ENCODE assay signal across 11 mouse cellular contexts in genomic region chr1:125639501-125640253, GRCm38 (mm10). TPM values are rescaled to one million over a fixed set of nuclear protein-coding genes. Genes with fewer than 3 reads are reported as not detected.
DNase-seq lines count a peak whose midpoint lies in the region; ATAC-seq and TF ChIP-seq lines count a peak whose summit lies in the region.
"Had no signal": no experiment of that assay in that cellular context is flagged by ENCODE, and none has a peak within 500 bp of the region (broad histone marks: within the 10 kb centered on the region; RNA-seq: fewer than 3 reads in every experiment).

No protein-coding gene starts in this region.

- no peaks in the 10 kb centered on the region for H3K27me3 ChIP-seq in intestine, embryonic 14.5 days (replicated peaks; ENCODE audit: control insufficient read depth, insufficient read depth, low read length)
- H3K27me3 ChIP-seq in intestine, embryonic 16.5 days (replicated peaks; ENCODE audit: control insufficient read depth, insufficient read depth, low read length) = no peaks in the 10 kb centered on the region
- H3K27me3 ChIP-seq in forebrain, postnatal 0 days (ENCODE audit: insufficient read depth, low read length) = no peaks in the 10 kb centered on the region
- H3K27me3 ChIP-seq: neural tube, embryonic 13.5 days had no signal

- no peak overlapping the region for H3K4me2 ChIP-seq in intestine, embryonic 14.5 days (ENCODE audit: low read length)
- no peak overlapping the region for H3K4me2 ChIP-seq in intestine, embryonic 16.5 days (ENCODE audit: low read depth, low read length)
- no peak overlapping the region for H3K4me2 ChIP-seq in forebrain, postnatal 0 days (ENCODE audit: low read depth)
- H3K4me2 ChIP-seq: neural tube, embryonic 13.5 days had no signal

- H3K4me3 ChIP-seq in intestine, embryonic 14.5 days (ENCODE audit: low read depth, low read length) = no peak overlapping the region
- no peak overlapping the region for H3K4me3 ChIP-seq in intestine, embryonic 16.5 days (ENCODE audit: low read length)
- no peak overlapping the region for H3K4me3 ChIP-seq in forebrain, postnatal 0 days (ENCODE audit: low read depth, low read length)
- H3K4me3 ChIP-seq: neural tube, embryonic 13.5 days had no signal

- no peaks in the 10 kb centered on the region for H3K4me1 ChIP-seq in intestine, embryonic 14.5 days (replicated peaks; ENCODE audit: control insufficient read depth, insufficient read depth, low read length)
- no peaks in the 10 kb centered on the region for H3K4me1 ChIP-seq in intestine, embryonic 16.5 days (ENCODE audit: control insufficient read depth, insufficient read depth, low read length)
- no peaks in the 10 kb centered on the region for H3K4me1 ChIP-seq in forebrain, postnatal 0 days (ENCODE audit: insufficient read depth)

- no peak for TF ChIP-seq CTCF in forebrain, postnatal 0 days (IDR thresholded peaks at IDR 0.05; ENCODE audit: low read depth)

- H3K9me3 ChIP-seq in intestine, embryonic 14.5 days (ENCODE audit: control insufficient read depth, low read length) = no peaks in the 10 kb centered on the region
- H3K9me3 ChIP-seq in intestine, embryonic 16.5 days (ENCODE audit: control insufficient read depth, low read length) = no peaks in the 10 kb centered on the region
- H3K9me3 ChIP-seq in forebrain, postnatal 0 days (ENCODE audit: low read length) = no peaks in the 10 kb centered on the region
- H3K9me3 ChIP-seq: neural tube, embryonic 13.5 days had no signal

- no peak for ATAC-seq in intestine, embryonic 14.5 days (replicated peaks; ENCODE audit: low FRiP score, low TSS enrichment, low read depth)
- ATAC-seq in intestine, embryonic 16.5 days = no peak
- peak; percentile 85 for ATAC-seq in forebrain, postnatal 0 days

- 91% methylated on average over 8 of the region's 8 CpGs for WGBS in intestine, embryonic 14.5 days
- WGBS in intestine, embryonic 16.5 days = 85% methylated on average over 8 of the region's 8 CpGs
- 18% methylated on average over 8 of the region's 8 CpGs for WGBS in forebrain, postnatal 0 days

- H3K36me3 ChIP-seq in intestine, embryonic 14.5 days (ENCODE audit: control insufficient read depth, insufficient read depth, low read length) = no peaks in the 10 kb centered on the region
- no peaks in the 10 kb centered on the region for H3K36me3 ChIP-seq in intestine, embryonic 16.5 days (ENCODE audit: control insufficient read depth, insufficient read depth, low read length)
- no peaks in the 10 kb centered on the region for H3K36me3 ChIP-seq in forebrain, postnatal 0 days (ENCODE audit: insufficient read depth)
- H3K36me3 ChIP-seq: neural tube, embryonic 13.5 days had no signal

- peak; percentile 9 for DNase-seq in intestine, embryonic 14.5 days (ENCODE audit: low spot score)
- DNase-seq in testis, postnatal 14 days (ENCODE audit: low spot score) = peak; percentile 6
- DNase-seq in testis, postnatal 10 days (ENCODE audit: low spot score) = no peak
- peak; percentile 58 for DNase-seq in forebrain, postnatal 0 days
- DNase-seq in skeletal muscle tissue, adult 2 months (ENCODE audit: low read depth, low spot score) = peak; percentile 27
- DNase-seq in urinary bladder, adult 18-20 months (ENCODE audit: low spot score in 2 of 2) = no peak
- no peak for DNase-seq in urinary bladder, adult 2 months (ENCODE audit: low spot score)
- DNase-seq: lung, postnatal 14 days had no signal

- no peak overlapping the region for H3K27ac ChIP-seq in intestine, embryonic 14.5 days (ENCODE audit: low read depth)
- no peak overlapping the region for H3K27ac ChIP-seq in intestine, embryonic 16.5 days (ENCODE audit: low read length)
- H3K27ac ChIP-seq in forebrain, postnatal 0 days (ENCODE audit: low read depth, low read length) = peak overlapping the region; percentile 36
- H3K27ac ChIP-seq: neural tube, embryonic 13.5 days had no signal

- no peak overlapping the region for H3K9ac ChIP-seq in intestine, embryonic 14.5 days (ENCODE audit: low read length)
- no peak overlapping the region for H3K9ac ChIP-seq in intestine, embryonic 16.5 days (ENCODE audit: low read depth, low read length)
- no peak overlapping the region for H3K9ac ChIP-seq in forebrain, postnatal 0 days
- H3K9ac ChIP-seq: neural tube, embryonic 13.5 days had no signal

RNA-seq across cellular contexts. Expression of gene Gpr39, which starts 37.1 kb away (rescaled TPM):
- polyA plus RNA-seq in intestine, embryonic 14.5 days (2014; fragmentation: Nextera tagmentation; extraction: Ambion mirVana) = 5.7 and 6.3 TPM in 2 replicates
- 8.7 and 9.0 TPM in 2 replicates for polyA plus RNA-seq in intestine, embryonic 16.5 days (2015; fragmentation: Nextera tagmentation; extraction: Ambion mirVana)
- 0.15 and 0.38 TPM in 2 replicates for total RNA-seq in forebrain, postnatal 0 days (2014; rRNA removed)
- polyA plus RNA-seq in forebrain, postnatal 0 days (2015; fragmentation: Nextera tagmentation; extraction: Ambion mirVana) = not detected in 2 replicates
- polyA plus RNA-seq in urinary bladder, adult 2 months (2012; rRNA removed) = 28.4 and 35.9 TPM in 2 replicates
- total RNA-seq: hematopoietic stem cell, adult 5-6 weeks had no signal
- polyA plus RNA-seq: neural tube, embryonic 13.5 days had no signal

Comparison
In these comparisons a context has a peak if more than half of its experiments do, and no peak if none do; other contexts are left out.
1. DNase-seq: peak in intestine, embryonic 14.5 days (single experiment), testis, postnatal 14 days (single experiment), forebrain, postnatal 0 days (single experiment) and skeletal muscle tissue, adult 2 months (single experiment); none in testis, postnatal 10 days (single experiment), urinary bladder, adult 18-20 months (0 of 2) and urinary bladder, adult 2 months (single experiment).